10 mouse cellular contexts compared by ENCODE assay signal in the genomic region with DNA sequence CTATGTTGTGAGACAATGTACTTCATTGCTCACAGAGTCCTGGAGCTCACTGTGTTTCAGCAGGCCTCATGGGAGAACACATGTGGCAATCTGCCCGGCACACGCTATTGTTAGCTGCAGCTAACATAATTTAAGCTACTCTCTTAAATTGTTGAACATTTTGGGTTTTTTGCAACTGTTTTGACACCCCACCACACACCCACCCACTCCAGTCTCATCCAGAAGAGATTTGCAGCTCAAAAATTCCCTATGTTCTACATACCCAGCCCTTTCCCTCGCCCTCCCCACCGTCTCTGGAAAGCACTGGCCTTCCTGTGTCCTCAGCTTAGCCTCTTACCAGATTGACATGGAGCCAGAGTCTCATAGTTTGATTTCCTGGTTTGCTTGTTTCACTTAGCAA. TPM values are rescaled to one million over a fixed set of nuclear protein-coding genes. Genes with fewer than 3 reads are reported as not detected.
DNase-seq lines count a peak whose midpoint lies in the region; ATAC-seq and TF ChIP-seq lines count a peak whose summit lies in the region.
"Had no signal": no experiment of that assay in that cellular context is flagged by ENCODE, and none has a peak within 500 bp of the region (broad histone marks: within the 10 kb centered on the region; RNA-seq: fewer than 3 reads in every experiment).

No protein-coding gene starts in this region.

- H3K9me3 ChIP-seq in kidney, embryonic 14.5 days (ENCODE audit: control insufficient read depth, low read length) = peaks cover 4% of the 10 kb centered on the region; the same call in 1 of the 2 replicates
- no peaks in the 10 kb centered on the region for H3K9me3 ChIP-seq in forebrain, embryonic 13.5 days (replicated peaks)
- H3K9me3 ChIP-seq: stomach, embryonic 15.5 days had no signal

- no peak for TF ChIP-seq POLR2A in kidney, adult 2 months (IDR thresholded peaks at IDR 0.05; ENCODE audit: low read depth, low read length)

- no peak for TF ChIP-seq CTCF in kidney, adult 2 months (conservative IDR thresholded peaks at IDR 0.05; ENCODE audit: insufficient read depth, insufficient read length, low read depth, low read length)

- intact Hi-C loops in gastrocnemius, postnatal 14 days (cut with DNase I; ENCODE audit: low total_unique reads) = no loop called here

- no peak overlapping the region for H3K4me2 ChIP-seq in kidney, embryonic 14.5 days (replicated peaks; ENCODE audit: low read depth, low read length)
- no peak overlapping the region for H3K4me2 ChIP-seq in forebrain, embryonic 13.5 days
- H3K4me2 ChIP-seq: stomach, embryonic 15.5 days had no signal

- no peaks in the 10 kb centered on the region for H3K36me3 ChIP-seq in kidney, adult 2 months (ENCODE audit: control insufficient read depth, insufficient read depth, low read length)
- no peaks in the 10 kb centered on the region for H3K36me3 ChIP-seq in kidney, embryonic 14.5 days (ENCODE audit: control insufficient read depth, insufficient read depth, low read length)
- H3K36me3 ChIP-seq in forebrain, embryonic 13.5 days (ENCODE audit: poor library complexity, severe bottlenecking) = no peaks in the 10 kb centered on the region
- H3K36me3 ChIP-seq: stomach, embryonic 15.5 days had no signal

- ATAC-seq in kidney, embryonic 14.5 days (ENCODE audit: low FRiP score, low TSS enrichment) = no peak
- no peak for ATAC-seq in forebrain, embryonic 13.5 days

- no peaks in the 10 kb centered on the region for H3K4me1 ChIP-seq in kidney, adult 2 months (ENCODE audit: control insufficient read depth, insufficient read depth, low read length)
- H3K4me1 ChIP-seq in kidney, embryonic 14.5 days (ENCODE audit: control insufficient read depth, insufficient read depth, low read length) = no peaks in the 10 kb centered on the region
- no peaks in the 10 kb centered on the region for H3K4me1 ChIP-seq in forebrain, embryonic 13.5 days
- H3K4me1 ChIP-seq: stomach, embryonic 15.5 days had no signal

- H3K27ac ChIP-seq in kidney, adult 2 months (ENCODE audit: insufficient read depth, low read depth, low read length) = no peak overlapping the region
- no peak overlapping the region for H3K27ac ChIP-seq in kidney, embryonic 14.5 days (ENCODE audit: low read depth, low read length)
- H3K27ac ChIP-seq in forebrain, embryonic 13.5 days = no peak overlapping the region
- H3K27ac ChIP-seq: stomach, embryonic 15.5 days had no signal

- DNase-seq in kidney, adult 2 months = peak; percentile 80
- DNase-seq in gastrocnemius, postnatal 14 days = peak; percentile 80
- peak; percentile 69 to 73 for DNase-seq in kidney, postnatal 4 days
- peak; percentile 91 for DNase-seq in right cerebral cortex, postnatal 14 days
- DNase-seq in thymus, postnatal 0 days (ENCODE audit: low spot score) = no peak
- DNase-seq in B cell, adult 2 months = no peak

- H3K27me3 ChIP-seq in kidney, adult 2 months (replicated peaks; ENCODE audit: control insufficient read depth, insufficient read depth, low read length) = no peaks in the 10 kb centered on the region
- H3K27me3 ChIP-seq in kidney, embryonic 14.5 days (ENCODE audit: control insufficient read depth, insufficient read depth, low read length) = no peaks in the 10 kb centered on the region
- no peaks in the 10 kb centered on the region for H3K27me3 ChIP-seq in forebrain, embryonic 13.5 days
- H3K27me3 ChIP-seq: CH12.LX; stomach, embryonic 15.5 days had no signal

- 65% methylated on average over 4 of the region's 4 CpGs for WGBS in kidney, adult 2 months
- 82% methylated on average over 4 of the region's 4 CpGs for WGBS in kidney, embryonic 14.5 days
- 88% methylated on average over 4 of the region's 4 CpGs for WGBS in forebrain, embryonic 13.5 days

- no peak overlapping the region for H3K9ac ChIP-seq in kidney, embryonic 14.5 days (ENCODE audit: low read depth, low read length)
- no peak overlapping the region for H3K9ac ChIP-seq in forebrain, embryonic 13.5 days
- H3K9ac ChIP-seq: stomach, embryonic 15.5 days had no signal

- H3K4me3 ChIP-seq in kidney, adult 2 months (ENCODE audit: insufficient read depth, low read depth, low read length) = no peak overlapping the region
- H3K4me3 ChIP-seq in kidney, embryonic 14.5 days (ENCODE audit: low read length) = no peak overlapping the region
- H3K4me3 ChIP-seq in forebrain, embryonic 13.5 days = no peak overlapping the region
- H3K4me3 ChIP-seq: stomach, embryonic 15.5 days had no signal

RNA-seq across cellular contexts. Expression of a gene that starts 17.7 kb away (rescaled TPM):
- 26.5 and 30.6 TPM in 2 replicates for polyA plus RNA-seq in kidney, adult 2 months (2012; rRNA removed)
- polyA plus RNA-seq in kidney, embryonic 14.5 days (2014; fragmentation: Nextera tagmentation; extraction: Ambion mirVana) = 59.3 and 110 TPM in 2 replicates
- 10 to 100 TPM; 15.6 to 18.8 TPM for total RNA-seq in gastrocnemius, postnatal 14 days (2021)
- polyA plus RNA-seq in thymus, postnatal 0 days (2015; fragmentation: Nextera tagmentation; extraction: Ambion mirVana) = 144 and 158 TPM in 2 replicates
- 204 and 230 TPM in 2 replicates for polyA plus RNA-seq in forebrain, embryonic 13.5 days (2015; fragmentation: Nextera tagmentation; extraction: Ambion mirVana)

RNA-seq across cellular contexts. Expression of a gene that starts 55.5 kb away (rescaled TPM):
- 1.4 and 3.9 TPM in 2 replicates for polyA plus RNA-seq in kidney, adult 2 months (2012; rRNA removed)
- 6.7 and 9.6 TPM in 2 replicates for polyA plus RNA-seq in kidney, embryonic 14.5 days (2014; fragmentation: Nextera tagmentation; extraction: Ambion mirVana)
- total RNA-seq in gastrocnemius, postnatal 14 days (2021) = 10 to 100 TPM; 17.3 to 20.6 TPM
- polyA plus RNA-seq in thymus, postnatal 0 days (2015; fragmentation: Nextera tagmentation; extraction: Ambion mirVana) = 18.5 and 23.7 TPM in 2 replicates
- polyA plus RNA-seq in forebrain, embryonic 13.5 days (2015; fragmentation: Nextera tagmentation; extraction: Ambion mirVana) = 11.6 and 12.5 TPM in 2 replicates

Comparison
In these comparisons a context has a peak if more than half of its experiments do, and no peak if none do; other contexts are left out.
1. DNase-seq: peak in kidney, adult 2 months (single experiment), gastrocnemius, postnatal 14 days (single experiment), kidney, postnatal 4 days (2 of 2) and right cerebral cortex, postnatal 14 days (single experiment); none in thymus, postnatal 0 days (single experiment) and B cell, adult 2 months (0 of 2).